Mouse (Mus musculus) C2C12 (cell line): ENCODE data around the gene Bcl9l. TPM values are rescaled to one million over a fixed set of nuclear protein-coding genes. Genes with fewer than 3 reads are reported as not detected.
A peak's percentile ranks its signal among the peaks of the same experiment; 100 is the strongest.
"Not testable (repeated sequence)": the region's sequence is repeated elsewhere in the genome, so short reads cannot be mapped to it uniquely, and the experiment has no call there.

Experiments used
- H3K27me3 ChIP-seq: one replicate; pipeline ENCODE4 v1.6.1; 2011; ENCODE audit not compliant: control insufficient read depth, insufficient read depth, insufficient read length
- H3K36me3 ChIP-seq: one replicate; pipeline ENCODE4 v1.6.1; 2011; ENCODE audit not compliant: control insufficient read depth, insufficient read depth
- H3K4me3 ChIP-seq: one replicate; pipeline ENCODE4 v1.5.1; 2011; ENCODE audit warnings: mild to moderate bottlenecking, control low read depth; ENCODE audit not compliant: poor library complexity, insufficient read depth, severe bottlenecking
- H3K79me2 ChIP-seq: one replicate; pipeline ENCODE4 v1.6.1; 2011; ENCODE audit not compliant: control insufficient read depth, insufficient read depth
- H3K79me3 ChIP-seq: one replicate; pipeline ENCODE4 v1.6.1; 2011; ENCODE audit warnings: low read depth, control low read depth
- H3ac ChIP-seq: one replicate; pipeline ENCODE3; 2011; ENCODE audit warnings: low read depth; ENCODE audit not compliant: control insufficient read depth, insufficient read length
- CEBPB ChIP-seq: IDR thresholded peaks from one replicate; pipeline ENCODE4 v1.6.1; 2011; ENCODE audit warnings: low read depth, mild to moderate bottlenecking, control low read depth, moderate library complexity
- CTCF ChIP-seq: IDR thresholded peaks from one replicate; pipeline ENCODE4 v1.5.1; 2011; ENCODE audit not compliant: control insufficient read depth, insufficient read depth, insufficient read length
- FOSL1 ChIP-seq: IDR thresholded peaks from one replicate; pipeline ENCODE4 v1.8.0; 2011; ENCODE audit warnings: mild to moderate bottlenecking, low read length; ENCODE audit not compliant: poor library complexity, insufficient read depth, severe bottlenecking
- MAX ChIP-seq: IDR thresholded peaks from one replicate; pipeline ENCODE4 v1.6.1; 2011; ENCODE audit warnings: mild to moderate bottlenecking, control low read depth
- MYOD1 ChIP-seq: IDR thresholded peaks from one replicate; pipeline ENCODE4 v1.6.1; 2011; ENCODE audit warnings: low read depth; ENCODE audit not compliant: control insufficient read depth, insufficient read length
- MYOG ChIP-seq: IDR thresholded peaks from one replicate; pipeline ENCODE4 v1.6.1; 2011; ENCODE audit not compliant: control insufficient read depth, insufficient read length; ENCODE audit errors: extremely low read depth
- USF1 ChIP-seq: IDR thresholded peaks from one replicate; pipeline ENCODE4 v1.6.1; 2011; ENCODE audit warnings: low read depth, mild to moderate bottlenecking, control low read depth, moderate library complexity
- long read RNA-seq, 2 experiments: library from polyadenylated mRNA; unstranded; transcript quantifications; one replicate each; pipeline ENCODE4 v2.0.0; 2019 to 2020
- polyA plus RNA-seq: library from polyadenylated mRNA; unstranded; fragments of >200 nt; fragmentation: generic; extraction: Trizol; gene quantifications from one replicate; pipeline ENCODE4 v1.2.1, GENCODE M21; 2012; ENCODE audit warnings: missing spikeins

Bcl9l gene
- polyA plus RNA-seq = 31.4 TPM
- long read RNA-seq, experiment 1, partial matches to known transcripts = 0 of 11 reads
- long read RNA-seq, experiment 1, other reads (novel, unspliced or antisense) = 11 of 11 reads
- long read RNA-seq, experiment 2, partial matches to known transcripts = 7 of 8 reads
- long read RNA-seq, experiment 2, other reads (novel, unspliced or antisense) = 1 of 8 reads

GRCm38 (mm10) chr9:44482552-44482951 lies at the start of gene Bcl9l:
TSS of gene Bcl9l (plus strand) at chr9:44482825.
- peaks cover 3% of the 10 kb centered on the region for H3K36me3 ChIP-seq

GRCm38 (mm10) chr9:44435747-44436146 lies 46.9 kb upstream of the Bcl9l start:
- no peaks in the 10 kb centered on the region for H3K79me3 ChIP-seq
- H3K36me3 ChIP-seq = no peaks in the 10 kb centered on the region

More at GRCm38 (mm10) chr9:44482552-44482951, at the start of gene Bcl9l:
- no peak for TF ChIP-seq FOSL1
- TF ChIP-seq CTCF = peak; percentile 64
- peaks cover 42% of the 10 kb centered on the region for H3K79me3 ChIP-seq
- peak within 1 kb of the TSS; percentile 85 for H3ac ChIP-seq
- peaks cover 50% of the 10 kb centered on the region for H3K79me2 ChIP-seq
- no peaks in the 10 kb centered on the region for H3K27me3 ChIP-seq
- H3K4me3 ChIP-seq = peak within 1 kb of the TSS; percentile 86

GRCm38 (mm10) chr9:44440961-44441360 lies 41.7 kb upstream of the Bcl9l start, which contains the start of gene Foxr1:
TSS of gene Foxr1 (minus strand) at chr9:44441136.
- H3K4me3 ChIP-seq = no peak within 1 kb of the TSS
- no peaks in the 10 kb centered on the region for H3K79me3 ChIP-seq
- no peak within 1 kb of the TSS for H3ac ChIP-seq
- TF ChIP-seq CEBPB = no peak
- no peak for TF ChIP-seq MYOG
- no peak for TF ChIP-seq USF1
- no peak for TF ChIP-seq FOSL1
- no peak for TF ChIP-seq MYOD1
- TF ChIP-seq CTCF = no peak
- TF ChIP-seq MAX = no peak
- no peaks in the 10 kb centered on the region for H3K36me3 ChIP-seq
- no peaks in the 10 kb centered on the region for H3K27me3 ChIP-seq
- H3K79me2 ChIP-seq = no peaks in the 10 kb centered on the region

More at GRCm38 (mm10) chr9:44435747-44436146, 46.9 kb upstream of the Bcl9l start:
- no peak overlapping the region for H3K4me3 ChIP-seq
- H3ac ChIP-seq = no peak overlapping the region
- H3K27me3 ChIP-seq = peaks cover 3% of the 10 kb centered on the region
- H3K79me2 ChIP-seq = no peaks in the 10 kb centered on the region
- TF ChIP-seq MYOD1 (no peak), MYOG (no peak), CEBPB (no peak), FOSL1 (no peak), USF1 (no peak), CTCF (no peak), MAX (no peak)

GRCm38 (mm10) chr9:44444402-44445025 lies 38.1 kb upstream of the Bcl9l start:
- not testable (repeated sequence) for H3K27me3 ChIP-seq, H3ac ChIP-seq, H3K4me3 ChIP-seq, H3K36me3 ChIP-seq, H3K79me2 ChIP-seq, H3K79me3 ChIP-seq

- peaks cover under 1% of the 10 kb centered on the region for H3K27me3 ChIP-seq
- no peaks in the 10 kb centered on the region for H3K79me2 ChIP-seq
- H3ac ChIP-seq = no peak overlapping the region
- TF ChIP-seq FOSL1 (no peak), CEBPB (no peak), USF1 (no peak), MYOD1 (no peak), MYOG (no peak), MAX (no peak), CTCF (no peak)
- H3K79me3 ChIP-seq = no peaks in the 10 kb centered on the region
- H3K36me3 ChIP-seq = no peaks in the 10 kb centered on the region
- H3K4me3 ChIP-seq = no peak overlapping the region
These were observed 32.2 kb upstream of the Bcl9l start for GRCm38 (mm10) chr9:44450387-44450786.

DNA sequence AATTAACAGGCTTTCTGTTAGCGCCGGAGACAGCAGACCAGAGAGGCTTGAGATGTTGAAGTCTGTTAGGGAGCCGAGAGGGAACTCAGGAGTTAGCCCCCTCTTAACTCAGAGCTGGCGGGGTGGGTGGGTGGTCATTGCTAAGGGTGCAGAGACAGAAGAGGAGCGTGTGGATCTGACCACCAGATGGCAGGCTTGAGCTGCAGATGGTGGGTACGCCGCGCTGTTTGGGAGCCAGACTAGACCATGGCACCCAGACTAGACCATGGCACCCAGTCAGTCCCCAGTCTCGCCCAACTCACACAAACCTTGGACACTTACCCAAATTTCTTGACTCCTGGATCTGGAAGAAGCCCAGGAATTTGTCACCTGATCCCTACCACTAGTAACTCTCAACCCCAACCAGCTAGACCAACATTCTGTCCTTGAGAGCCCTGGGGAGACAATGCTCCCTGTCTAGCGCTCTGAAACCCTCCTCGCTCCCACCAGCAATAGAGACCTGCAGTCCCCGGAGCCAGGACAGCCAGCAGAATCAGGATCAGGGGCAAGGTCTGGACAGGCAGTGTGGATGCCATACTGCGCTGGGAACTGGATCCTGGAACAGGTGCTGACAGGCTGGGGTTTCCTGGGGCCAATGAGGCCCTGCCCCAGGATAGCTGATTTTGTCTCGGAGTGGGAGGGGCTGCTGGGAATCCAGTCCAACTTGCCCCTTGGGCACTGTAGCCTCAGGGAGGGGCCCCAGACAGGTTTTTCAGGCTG lies 28.3 kb upstream of the Bcl9l start:
- H3K4me3 ChIP-seq = no peak overlapping the region
- peak; percentile 92 for TF ChIP-seq CTCF
- no peak for TF ChIP-seq MYOG
- TF ChIP-seq MAX = no peak
- TF ChIP-seq FOSL1 = no peak
- no peak for TF ChIP-seq MYOD1
- TF ChIP-seq USF1 = no peak
- TF ChIP-seq CEBPB = no peak
- no peak overlapping the region for H3ac ChIP-seq
- H3K79me2 ChIP-seq = no peaks in the 10 kb centered on the region
- peaks cover 22% of the 10 kb centered on the region for H3K27me3 ChIP-seq
- H3K36me3 ChIP-seq = no peaks in the 10 kb centered on the region
- H3K79me3 ChIP-seq = no peaks in the 10 kb centered on the region
